Mouse (Mus musculus) hindbrain, postnatal 0 days (tissue): Measurements from ENCODE around the gene Acbd5. TPM values are rescaled to one million over a fixed set of nuclear protein-coding genes. Genes with fewer than 3 reads are reported as not detected.

ENCODE experiments used
- ATAC-seq: fragments of 200-750 bp; cut with Nextera tagmentation; 2 replicates; pipeline ENCODE4 v1.8.0; 2017; ENCODE audit warnings: mild to moderate bottlenecking, moderate TSS enrichment, moderate library complexity
- DNase-seq: peaks from one replicate; pipeline ENCODE4 v3.0.0-alpha.2; 2015; ENCODE audit warnings: low spot score
- H3K27ac ChIP-seq: fragments of 300-500 bp; sonication (generic); 2 replicates; pipeline ENCODE4 v1.5.1; 2014; ENCODE audit warnings: mild to moderate bottlenecking
- H3K27me3 ChIP-seq: fragments of 300-500 bp; sonication (generic); 2 replicates; pipeline ENCODE4 v1.6.1; 2014; ENCODE audit warnings: low read length, mixed read lengths; ENCODE audit not compliant: insufficient read depth
- H3K36me3 ChIP-seq: fragments of 300-500 bp; sonication (generic); 2 replicates; pipeline ENCODE4 v1.6.1; 2014; ENCODE audit warnings: low read length, mixed read lengths; ENCODE audit not compliant: insufficient read depth
- H3K4me1 ChIP-seq: fragments of 300-500 bp; sonication (generic); 2 replicates; pipeline ENCODE4 v1.6.1; 2014; ENCODE audit warnings: antibody characterized with exemption, low read length, mixed read lengths; ENCODE audit not compliant: insufficient read depth
- H3K4me2 ChIP-seq: fragments of 300-500 bp; sonication (generic); 2 replicates; pipeline ENCODE4 v1.6.1; 2014; ENCODE audit warnings: low read depth, mild to moderate bottlenecking, low read length, moderate library complexity, mixed read lengths
- H3K4me3 ChIP-seq: fragments of 300-500 bp; sonication (generic); 2 replicates; pipeline ENCODE4 v1.5.1; 2014; ENCODE audit warnings: low read length
- H3K9ac ChIP-seq: fragments of 300-500 bp; sonication (generic); replicated peaks from 2 replicates; pipeline ENCODE4 v1.6.1; 2014; ENCODE audit warnings: mild to moderate bottlenecking, low read length, moderate library complexity, mixed read lengths
- H3K9me3 ChIP-seq: fragments of 300-500 bp; sonication (generic); 2 replicates; pipeline ENCODE4 v1.6.1; 2016; ENCODE audit warnings: low read length, mixed read lengths
- CTCF ChIP-seq: IDR thresholded peaks from 2 replicates; pipeline ENCODE4 v1.5.1; 2016; ENCODE audit warnings: antibody characterized with exemption, control low read depth, low read depth
- WGBS: fragments of 180-500 bp; shearing (Covaris S2); extraction: QIAGEN DNeasy Blood & Tissue Kit; methylation state at CpG from one replicate; pipeline ENCODE4 v1.1.7; 2014; 5-methylcytosine and 5-hydroxymethylcytosine counted together
- polyA plus RNA-seq: library from polyadenylated mRNA; unstranded; fragments of >200 nt; fragmentation: Nextera tagmentation; extraction: Ambion mirVana; gene quantifications from 2 replicates; pipeline ENCODE4 v1.2.1, GENCODE M21; 2015
- total RNA-seq: library from RNA; depleted of rRNA; stranded (reverse); fragments of >200 nt; gene quantifications from 2 replicates; pipeline ENCODE4 v1.2.3, GENCODE M21; 2014

Gene Acbd5
- total and polyA plus RNA-seq, 2 experiments from 2014 or later = 30.1 to 60.9 TPM

GRCm38 (mm10) chr2:23084540-23084939, 16.6 kb downstream of the Acbd5 start:
- 96% methylated on average over 8 of the region's 8 CpGs for WGBS
- Histone ChIP-seq H3K36me3 (peaks cover 21% of the 10 kb centered on the region), H3K4me3 (no peak overlapping the region), H3K4me2 (no peak overlapping the region), H3K27ac (no peak overlapping the region), H3K27me3 (no peaks in the 10 kb centered on the region), H3K4me1 (no peaks in the 10 kb centered on the region), H3K9me3 (no peaks in the 10 kb centered on the region), H3K9ac (no peak overlapping the region)
- TF ChIP-seq CTCF = no peak
- no peak for ATAC-seq
- no peak for DNase-seq

- Histone ChIP-seq H3K27me3 (no peaks in the 10 kb centered on the region), H3K4me3 (no peak overlapping the region), H3K4me1 (no peaks in the 10 kb centered on the region), H3K27ac (no peak overlapping the region), H3K9me3 (no peaks in the 10 kb centered on the region), H3K36me3 (peaks cover 35% of the 10 kb centered on the region), H3K4me2 (no peak overlapping the region), H3K9ac (no peak overlapping the region)
- peak; percentile 33 for DNase-seq
- ATAC-seq = no peak
- WGBS = 55% methylated on average over 5 of the region's 5 CpGs
- peak; percentile 73 for TF ChIP-seq CTCF
Measured at GRCm38 (mm10) chr2:23092216-23092615, 24.2 kb downstream of the Acbd5 start.

GRCm38 (mm10) chr2:23097028-23097427, 29.1 kb downstream of the Acbd5 start:
- Histone ChIP-seq H3K9ac (no peak overlapping the region), H3K27ac (no peak overlapping the region), H3K9me3 (no peaks in the 10 kb centered on the region), H3K27me3 (no peaks in the 10 kb centered on the region), H3K4me2 (no peak overlapping the region), H3K4me1 (no peaks in the 10 kb centered on the region), H3K36me3 (peaks cover 21% of the 10 kb centered on the region), H3K4me3 (no peak overlapping the region)
- TF ChIP-seq CTCF = no peak
- DNase-seq (no peak), ATAC-seq (no peak)

- H3K4me3 ChIP-seq = no peak overlapping the region
- H3K27me3 ChIP-seq = no peaks in the 10 kb centered on the region
- no peak for ATAC-seq
- H3K9ac ChIP-seq = no peak overlapping the region
- H3K4me1 ChIP-seq = no peaks in the 10 kb centered on the region
- H3K4me2 ChIP-seq = no peak overlapping the region
- H3K9me3 ChIP-seq = no peaks in the 10 kb centered on the region
- no peaks in the 10 kb centered on the region for H3K36me3 ChIP-seq
- TF ChIP-seq CTCF = no peak
- DNase-seq = no peak
- H3K27ac ChIP-seq = no peak overlapping the region
Measured at GRCm38 (mm10) chr2:23102266-23102665, 34.3 kb downstream of the Acbd5 start.

GRCm38 (mm10) chr2:23119573-23119972, 51.6 kb downstream of the Acbd5 start:
- H3K4me2 ChIP-seq = no peak overlapping the region
- peaks cover 4% of the 10 kb centered on the region; the same call in 1 of the 2 replicates for H3K36me3 ChIP-seq
- DNase-seq (no peak), ATAC-seq (no peak)
- H3K4me3 ChIP-seq = no peak overlapping the region
- TF ChIP-seq CTCF = no peak
- no peak overlapping the region for H3K27ac ChIP-seq
- H3K9me3 ChIP-seq = no peaks in the 10 kb centered on the region
- H3K9ac ChIP-seq = no peak overlapping the region
- no peaks in the 10 kb centered on the region for H3K27me3 ChIP-seq
- H3K4me1 ChIP-seq = no peaks in the 10 kb centered on the region

GRCm38 (mm10) chr2:23155199-23155621, 87.2 kb downstream of the Acbd5 start:
- no peak for TF ChIP-seq CTCF
- H3K27me3 ChIP-seq = no peaks in the 10 kb centered on the region
- H3K9me3 ChIP-seq = no peaks in the 10 kb centered on the region
- H3K36me3 ChIP-seq = no peaks in the 10 kb centered on the region
- H3K27ac ChIP-seq = 0 out of 2 replicates have a peak overlapping the region, but pooled peaks have one; percentile 99
- peak overlapping the region; percentile 73 for H3K4me3 ChIP-seq
- peak overlapping the region; percentile 81 for H3K9ac ChIP-seq
- 7% methylated on average over 5 of the region's 5 CpGs for WGBS
- DNase-seq (no peak), ATAC-seq (no peak)
- H3K4me1 ChIP-seq = peaks cover 16% of the 10 kb centered on the region; the same call in 1 of the 2 replicates
- H3K4me2 ChIP-seq = peak overlapping the region; percentile 74

GRCm38 (mm10) chr2:23155777-23156607, 88.0 kb downstream of the Acbd5 start, which contains the start of the genes Mastl and Yme1l1:
Gene Mastl, minus strand, starts transcription at chr2:23156024.
Gene Yme1l1, plus strand, starts transcription at chr2:23156369.
- peak; percentile 59 for TF ChIP-seq CTCF
- Histone ChIP-seq H3K36me3 (no peaks in the 10 kb centered on the region), H3K4me1 (peaks cover 16% of the 10 kb centered on the region; the same call in 1 of the 2 replicates), H3K4me2 (peak within 1 kb of the TSS; percentile 74), H3K9me3 (no peaks in the 10 kb centered on the region), H3K9ac (peak within 1 kb of the TSS; percentile 81), H3K27ac (peak within 1 kb of the TSS; percentile 99), H3K27me3 (no peaks in the 10 kb centered on the region), H3K4me3 (peak within 1 kb of the TSS; percentile 73)
- under 1% methylated on average over 61 of the region's 61 CpGs for WGBS
- ATAC-seq (peak; percentile 98), DNase-seq (peak; percentile 99)
